Mouse (Mus musculus) c-Kit-positive CD71-negative TER-119-negative erythroid progenitor cells, embryonic 14.5 days (primary cell): ENCODE measurements around the gene Abo.
A peak's percentile ranks its signal among the peaks of the same experiment; 100 is the strongest.

ENCODE experiments used
- DNase-seq: peaks from one replicate; pipeline ENCODE4 v3.0.0-alpha.2; 2013; ENCODE audit warnings: low read depth

The Abo gene

GRCm38 (mm10) chr2:26870666-26871065 is 5.9 kb upstream of the Abo start:
- no peak for DNase-seq

- no peak for DNase-seq
Observed at GRCm38 (mm10) chr2:26862856-26863255, 1.9 kb downstream of the Abo start.

- peak; percentile 29 for DNase-seq
Observed at GRCm38 (mm10) chr2:26847706-26848105, 17.1 kb downstream of the Abo start.

- DNase-seq = no peak
Observed at GRCm38 (mm10) chr2:26832478-26832877, 32.3 kb downstream of the Abo start.

GRCm38 (mm10) chr2:26828047-26828446 is 36.7 kb downstream of the Abo start:
- no peak for DNase-seq

- DNase-seq = no peak
Observed at GRCm38 (mm10) chr2:26827261-26827975, 37.4 kb downstream of the Abo start.
